Mouse (Mus musculus): Measurements from ENCODE around the gene Rprd1b.
"Not testable (repeated sequence)": the region's sequence is repeated elsewhere in the genome, so short reads cannot be mapped to it uniquely, and the experiment has no call there.

Rprd1b gene

DNA sequence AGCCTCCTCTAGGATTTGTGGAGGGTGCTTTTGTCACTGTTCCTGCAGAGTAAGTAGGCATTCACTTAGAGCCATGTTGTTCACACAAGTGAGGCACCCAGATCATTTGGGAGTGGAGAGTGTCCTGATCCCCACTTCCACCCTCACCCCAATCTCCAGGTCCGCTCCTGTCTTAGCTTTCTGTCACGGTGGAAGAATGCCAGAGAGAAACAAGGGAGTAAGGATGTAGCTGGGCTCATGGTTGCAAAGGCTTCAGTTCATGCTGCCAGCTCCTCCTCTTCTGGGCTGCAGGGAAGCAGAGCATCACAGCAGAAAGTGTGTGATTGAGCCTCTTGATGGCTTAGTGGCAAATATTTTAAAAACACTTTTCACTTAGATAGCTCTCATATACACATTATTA, 12.1 kb downstream of the Rprd1b start:
- DNase-seq (ENCODE audit: low spot score in 2 of 2), result no peak

DNA sequence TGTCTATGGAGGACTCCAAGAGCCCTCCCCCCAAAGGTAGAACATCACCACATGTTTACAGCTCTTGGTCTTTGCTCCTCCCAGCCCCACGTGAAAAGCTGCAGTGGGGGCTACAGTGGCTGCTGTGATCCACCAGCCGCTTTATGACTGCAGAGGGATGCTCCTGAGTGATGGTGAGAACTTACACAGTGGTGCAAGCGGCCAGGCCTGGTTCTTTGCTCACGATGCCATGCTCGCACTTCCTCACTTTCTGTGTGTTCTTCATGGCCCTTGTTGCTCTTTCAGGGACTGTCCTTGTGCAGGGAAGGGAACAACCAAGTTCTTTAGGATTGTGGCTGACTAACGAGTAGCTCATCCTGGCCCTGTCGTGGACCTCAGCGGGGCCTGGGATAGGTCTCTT, 15.2 kb downstream of the Rprd1b start:
- DNase-seq (ENCODE audit: low spot score in 2 of 2), result no peak

DNA sequence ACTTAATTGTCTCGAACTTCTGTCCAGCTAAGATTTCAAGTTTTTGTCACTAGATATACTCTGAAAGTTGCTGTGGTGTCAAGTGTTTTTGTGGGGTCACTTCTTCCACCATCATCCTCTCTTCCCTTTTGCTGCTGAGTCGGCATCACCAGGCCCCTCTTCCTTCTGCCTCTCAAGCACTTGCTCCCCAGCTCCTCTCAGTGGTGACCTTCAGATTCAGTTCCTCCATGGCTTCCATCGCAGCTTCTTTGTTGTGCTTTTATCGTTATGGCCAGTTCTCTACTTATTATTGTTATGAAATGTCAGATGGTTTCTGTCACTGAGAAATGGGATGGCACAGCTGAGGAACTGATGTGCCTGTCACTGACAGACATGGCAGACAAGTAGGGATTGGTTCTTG, 17.9 kb downstream of the Rprd1b start:
- DNase-seq (ENCODE audit: low spot score in 2 of 2), result no peak

DNA sequence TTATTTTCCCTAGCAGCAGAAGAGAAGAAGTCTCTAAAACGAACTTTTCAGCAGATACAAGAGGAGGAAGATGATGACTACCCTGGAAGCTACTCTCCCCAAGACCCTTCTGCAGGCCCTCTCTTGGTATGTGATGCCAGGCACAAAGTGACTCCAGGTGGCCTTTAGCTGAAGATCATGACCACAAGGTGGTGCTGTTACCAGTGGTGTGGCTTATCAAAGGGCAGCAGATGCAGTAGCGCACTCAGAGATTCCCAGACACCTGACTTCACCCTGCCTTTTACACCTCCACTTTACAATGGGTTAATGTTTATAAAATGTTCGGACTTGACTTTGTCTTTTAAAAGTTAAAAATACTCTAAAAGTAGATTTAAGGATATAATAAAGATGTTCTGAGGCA, 19.6 kb downstream of the Rprd1b start:
- peak in 1 of 2 experiments; percentile 28 for DNase-seq (ENCODE audit: low spot score in 2 of 2)

DNA sequence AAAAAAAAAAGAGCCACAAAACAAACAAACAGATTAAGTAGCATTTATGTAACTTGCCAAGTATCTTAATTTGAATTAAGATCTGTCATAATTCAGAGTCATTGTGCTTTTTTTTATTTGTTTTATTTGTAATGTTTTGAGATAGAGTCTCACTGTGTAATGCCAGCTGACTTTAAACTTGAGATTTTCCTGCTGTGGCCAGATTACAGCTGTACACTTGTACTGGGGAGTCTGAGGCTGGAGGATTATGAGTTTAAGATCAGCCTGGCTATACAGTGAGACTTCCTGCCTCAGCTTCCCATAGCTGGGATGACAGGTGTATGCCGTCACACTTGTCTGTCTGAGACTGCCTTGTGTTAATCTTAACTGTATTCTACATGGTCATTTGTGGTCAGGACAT, 20.4 kb downstream of the Rprd1b start:
- no peak for DNase-seq (ENCODE audit: low spot score in 2 of 2)

DNA sequence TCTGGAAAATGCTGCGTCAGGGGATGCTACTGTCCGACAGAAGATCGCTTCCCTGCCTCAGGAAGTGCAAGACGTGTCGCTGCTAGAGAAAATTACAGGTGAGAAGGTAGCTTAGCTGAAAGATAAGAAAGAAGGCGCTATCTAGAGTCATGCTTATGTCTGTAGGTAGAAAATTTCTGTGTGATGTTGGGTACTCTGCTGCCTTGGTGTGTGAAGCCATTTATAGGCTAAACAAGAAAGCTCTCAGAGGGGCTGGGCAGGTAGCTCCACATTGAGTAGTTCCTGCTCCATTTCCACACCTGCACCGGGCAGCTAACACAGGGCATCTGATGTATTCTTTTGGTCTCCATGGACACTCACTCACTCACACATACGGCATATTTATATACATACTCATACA, 21.8 kb downstream of the Rprd1b start:
- DNase-seq (ENCODE audit: low spot score in 2 of 2), result no peak

DNA sequence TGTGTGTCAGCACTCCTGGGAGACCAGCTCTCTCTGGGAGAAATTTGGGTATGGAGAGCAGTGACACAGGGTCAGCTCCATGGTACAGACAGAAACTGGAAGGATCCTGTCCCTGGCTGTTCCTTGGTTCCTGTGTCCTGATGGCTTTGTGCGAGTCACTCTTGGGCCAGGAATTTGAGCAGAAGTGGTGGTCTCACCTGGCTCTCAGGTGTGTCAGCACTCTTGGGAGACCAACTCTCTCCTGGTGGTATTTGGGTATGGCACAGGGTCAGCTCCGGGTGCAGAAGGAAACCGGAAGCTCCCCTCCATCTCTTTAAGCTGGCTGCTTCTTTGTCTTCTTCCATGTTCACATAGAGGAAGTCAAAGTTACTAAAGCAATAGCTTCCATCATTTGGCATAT, 26.3 kb downstream of the Rprd1b start:
- no peak for DNase-seq (ENCODE audit: low spot score in 2 of 2)

DNA sequence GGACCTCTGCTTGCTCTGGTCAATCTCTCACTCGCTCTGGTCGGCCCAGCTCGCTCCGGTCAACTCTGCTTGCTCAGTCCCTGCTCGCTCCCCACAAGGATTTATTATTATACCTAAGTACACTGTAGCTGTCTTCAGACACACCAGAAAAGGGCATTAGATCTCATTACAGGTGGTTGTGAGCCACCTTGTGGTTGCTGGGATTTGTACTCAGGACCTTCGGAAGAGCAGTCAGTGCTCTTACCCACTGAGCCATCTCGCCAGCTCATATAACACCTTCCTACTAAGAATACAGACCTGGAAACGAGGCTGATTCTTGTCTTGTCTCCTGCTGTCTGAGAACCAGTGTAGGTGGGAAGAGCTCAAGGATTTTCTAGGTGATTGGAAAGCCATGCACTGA, 27.1 kb downstream of the Rprd1b start:
- DNase-seq (ENCODE audit: low spot score in 2 of 2), result not testable (repeated sequence)

DNA sequence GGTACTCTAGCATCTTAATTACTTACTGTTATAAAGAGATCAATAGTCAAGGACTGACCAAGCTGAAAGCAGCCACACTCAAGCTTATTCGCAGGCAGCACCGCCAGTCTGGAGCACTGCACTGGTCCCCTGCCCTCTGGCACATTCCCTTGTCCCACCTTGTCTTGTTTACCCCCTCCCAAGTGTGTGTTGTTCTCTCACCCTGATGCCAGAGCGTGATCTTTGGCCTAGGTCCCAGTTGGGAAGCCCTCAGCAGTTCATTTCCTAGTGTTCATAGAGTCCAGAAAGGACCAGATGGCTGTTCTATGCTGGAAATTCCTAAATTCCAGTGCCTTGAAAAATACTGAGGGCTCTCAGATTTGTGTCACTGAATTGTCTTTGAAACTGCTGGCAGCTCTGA, 28.7 kb downstream of the Rprd1b start:
- DNase-seq (ENCODE audit: low spot score in 2 of 2), result no peak

DNA sequence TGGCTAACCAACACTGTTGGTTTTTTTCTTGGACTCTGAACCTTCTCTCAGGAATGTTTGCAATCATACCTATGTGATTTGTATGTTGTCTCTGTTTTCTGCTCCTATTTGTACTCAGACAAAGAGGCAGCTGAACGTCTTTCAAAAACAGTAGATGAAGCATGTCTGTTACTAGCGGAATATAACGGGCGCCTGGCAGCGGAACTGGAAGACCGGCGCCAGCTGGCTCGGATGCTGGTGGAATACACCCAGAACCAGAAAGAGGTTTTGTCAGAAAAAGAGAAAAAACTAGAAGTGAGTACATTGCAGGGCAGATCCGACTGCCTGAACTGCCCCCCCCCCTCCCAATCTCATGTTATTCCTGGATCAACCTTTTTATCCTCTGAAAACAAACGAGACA, 30.2 kb downstream of the Rprd1b start:
- no peak for DNase-seq (ENCODE audit: low spot score in 2 of 2)

DNA sequence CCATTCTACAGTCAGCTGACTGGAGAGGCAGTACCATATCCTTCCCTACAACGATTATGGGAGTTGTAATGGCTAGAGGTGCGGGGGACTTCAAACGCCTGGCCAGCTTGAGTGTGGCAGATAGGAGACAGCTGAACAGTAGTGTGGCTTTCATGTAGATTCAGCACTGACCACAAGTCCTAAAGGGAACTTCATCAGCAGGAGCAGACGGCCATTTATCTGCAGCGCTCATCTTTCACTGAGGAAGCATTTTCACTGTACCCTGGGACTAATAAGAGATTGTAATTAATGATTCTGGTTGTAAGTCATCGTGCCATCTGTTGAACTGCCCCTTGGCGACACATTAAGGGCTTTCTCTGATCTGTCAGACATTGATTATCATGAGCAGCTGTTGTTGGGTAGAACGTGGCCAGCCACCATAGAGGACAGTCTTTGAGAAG, 31.4 kb downstream of the Rprd1b start:
- no peak for DNase-seq (ENCODE audit: low spot score in 2 of 2)

DNA sequence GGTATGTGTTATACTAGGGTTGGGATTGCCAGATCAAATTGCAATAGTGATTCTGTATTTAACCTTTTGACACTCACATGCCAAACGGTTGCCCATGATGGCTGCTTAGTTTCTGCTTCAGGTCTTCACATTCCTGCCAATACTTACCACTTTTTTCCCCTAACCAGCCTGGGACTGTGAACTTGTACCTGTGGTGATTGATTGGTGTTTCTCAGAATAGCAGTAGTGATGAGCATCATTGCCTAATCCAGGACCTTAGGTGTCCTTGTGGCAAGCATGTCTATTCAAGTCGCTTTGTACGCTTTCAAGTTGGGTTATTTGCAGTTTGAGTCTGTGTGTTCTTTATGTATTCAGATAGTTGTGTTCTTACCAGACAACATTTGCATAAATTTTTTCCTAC, 34.7 kb downstream of the Rprd1b start:
- no peak for DNase-seq (ENCODE audit: low spot score in 2 of 2)

DNA sequence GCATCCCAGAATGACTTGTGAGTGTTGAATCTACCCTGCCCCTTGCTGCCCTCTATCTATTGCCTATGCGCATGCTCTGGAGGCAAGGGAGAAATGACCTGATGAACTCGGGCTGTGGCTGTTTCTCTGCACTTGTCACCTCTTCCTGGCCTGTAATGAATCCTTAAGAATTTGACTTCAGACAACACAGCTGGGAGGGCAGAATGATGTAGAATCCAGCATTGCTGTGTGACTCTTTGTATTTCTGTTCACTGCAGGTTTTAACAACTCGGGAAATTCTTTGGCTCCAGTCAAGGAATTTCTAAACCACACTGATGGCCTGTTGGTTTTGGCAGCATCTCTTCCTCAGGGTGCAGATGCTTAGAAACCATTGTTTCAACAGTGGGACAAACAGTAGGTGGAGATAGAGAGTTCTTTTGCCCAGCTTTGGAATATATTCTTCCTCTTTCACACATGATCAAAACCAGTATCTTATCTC, 36.3 kb downstream of the Rprd1b start:
- no peak for DNase-seq (ENCODE audit: low spot score in 2 of 2)

DNA sequence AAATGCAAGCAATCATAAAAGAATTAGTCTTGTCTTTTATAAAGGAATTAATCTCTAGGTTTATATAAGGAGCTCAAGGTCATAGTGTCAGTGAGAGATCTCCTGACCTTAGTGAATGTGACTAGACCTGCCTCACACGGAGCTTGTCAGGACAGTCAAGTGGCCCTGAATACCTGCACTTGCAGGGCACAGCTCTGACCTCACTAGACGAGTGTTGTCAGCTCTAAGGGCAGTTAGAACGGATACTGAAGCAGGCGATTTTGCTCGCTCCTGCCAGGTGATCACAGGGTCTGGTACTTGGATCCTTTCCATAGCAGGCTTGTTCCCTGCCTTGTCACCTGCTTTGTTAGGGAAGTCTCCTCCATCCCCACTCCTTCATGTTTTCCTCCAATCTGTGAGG, 36.8 kb downstream of the Rprd1b start:
- no peak for DNase-seq (ENCODE audit: low spot score in 2 of 2)

DNA sequence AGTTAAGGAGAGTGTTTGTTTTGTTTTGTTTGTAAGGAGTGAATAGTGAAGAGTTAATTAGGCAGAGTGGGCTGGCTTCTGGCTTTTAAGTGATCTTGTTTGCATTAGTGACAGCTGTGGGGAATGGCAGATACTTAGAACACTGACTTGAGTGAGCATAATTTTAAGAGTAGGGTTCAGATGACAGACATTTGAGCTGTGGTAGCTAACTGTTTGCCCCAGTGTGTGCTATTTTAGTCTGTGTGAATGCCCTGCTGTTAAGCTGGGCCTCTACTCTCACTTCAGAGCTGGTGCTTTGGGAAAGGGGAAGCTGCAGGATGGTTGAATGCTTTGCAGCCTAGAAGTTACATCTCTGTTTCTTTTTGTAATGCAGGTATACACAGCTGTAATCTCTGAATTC, 38.2 kb downstream of the Rprd1b start:
- DNase-seq (ENCODE audit: low spot score in 2 of 2), result no peak

DNA sequence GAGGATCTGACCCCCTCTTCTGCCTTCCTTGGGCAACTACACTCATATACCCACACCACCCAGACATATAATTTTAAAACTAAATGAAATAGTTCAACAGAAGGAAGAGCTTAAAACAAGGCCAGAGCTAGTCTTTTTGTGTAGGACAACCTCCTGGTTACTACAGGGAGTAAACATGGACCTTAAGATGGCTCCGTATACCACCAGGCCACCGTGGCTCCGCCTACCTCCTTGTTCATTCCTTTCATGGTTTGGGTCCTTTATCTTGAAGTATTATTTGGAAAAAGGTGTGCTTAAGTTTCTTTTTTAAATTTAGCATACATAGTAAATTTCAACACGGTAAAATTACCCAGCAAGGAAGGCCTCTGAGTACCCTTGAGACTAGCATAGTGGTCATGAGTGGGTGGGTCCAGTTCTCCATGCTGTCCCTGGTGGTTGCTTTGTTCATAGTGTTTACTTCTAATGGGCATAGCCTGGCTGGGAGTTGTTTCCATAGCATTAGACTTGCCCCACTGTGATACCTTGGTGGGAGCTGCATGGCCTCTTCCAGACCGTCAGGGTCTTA, 39.0 kb downstream of the Rprd1b start:
- no peak for DNase-seq (ENCODE audit: low spot score in 2 of 2)

DNA sequence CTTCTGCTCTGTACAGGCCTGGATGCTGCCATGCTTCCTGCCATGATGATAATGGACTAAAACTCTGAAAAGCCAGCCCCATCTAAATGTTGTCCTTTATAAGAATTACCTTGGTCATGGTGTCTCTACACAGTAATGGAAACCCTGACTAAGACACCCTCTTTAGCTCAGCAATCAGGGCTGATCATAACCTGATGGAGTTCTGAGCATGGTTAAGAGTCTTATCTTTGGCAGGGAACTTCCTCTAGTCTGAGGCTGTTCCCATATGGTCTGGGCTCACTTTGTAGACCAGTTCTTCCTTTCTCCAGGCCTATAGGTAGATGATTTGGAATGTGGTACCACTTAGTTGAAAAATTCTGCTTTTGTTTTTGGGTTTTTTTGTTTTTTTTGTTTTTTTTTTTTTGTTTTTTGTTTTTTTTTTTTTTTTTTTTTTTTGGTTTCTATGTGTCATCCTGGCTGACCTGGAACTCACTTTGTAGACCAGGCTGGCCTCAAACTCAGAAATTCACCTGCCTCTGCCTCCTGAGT, 40.2 kb downstream of the Rprd1b start:
- DNase-seq (ENCODE audit: low spot score in 2 of 2), result no peak

DNA sequence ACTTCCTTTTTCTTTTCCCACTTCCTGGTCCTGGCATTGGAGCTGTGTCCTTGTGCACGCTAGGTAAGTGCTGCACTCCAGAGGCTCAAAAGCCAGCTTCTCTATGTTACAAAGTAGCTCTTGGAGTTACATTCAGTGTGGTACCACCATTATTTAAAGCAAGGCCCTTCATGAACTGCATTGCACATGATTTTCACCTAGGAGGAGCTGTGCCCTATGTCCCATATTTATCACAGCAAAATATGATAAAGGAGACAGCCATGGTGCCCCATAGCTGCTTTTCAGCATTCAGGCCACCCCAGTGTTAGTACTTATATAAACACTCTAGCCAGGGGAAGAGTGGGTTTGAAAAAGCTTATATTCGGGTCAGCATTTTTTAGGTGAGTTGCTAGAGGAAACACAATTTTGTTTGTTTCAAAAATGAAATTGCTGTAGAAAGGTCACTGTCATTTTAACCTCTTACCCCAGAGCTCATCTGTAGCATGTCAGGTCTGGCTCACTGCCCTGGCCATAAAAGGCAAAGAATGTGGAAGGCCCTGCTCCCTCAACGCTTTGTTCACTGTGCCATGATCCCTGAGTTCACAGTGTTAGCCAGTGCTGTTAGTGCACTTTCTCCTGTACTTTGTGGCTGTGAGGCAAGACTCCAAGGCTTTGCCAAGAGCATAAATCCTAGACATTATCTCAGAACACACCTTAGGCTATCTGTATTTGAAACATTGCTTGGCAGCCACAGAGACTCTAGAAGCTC, 42.8 kb downstream of the Rprd1b start:
- DNase-seq (ENCODE audit: low spot score in 2 of 2), result no peak

DNA sequence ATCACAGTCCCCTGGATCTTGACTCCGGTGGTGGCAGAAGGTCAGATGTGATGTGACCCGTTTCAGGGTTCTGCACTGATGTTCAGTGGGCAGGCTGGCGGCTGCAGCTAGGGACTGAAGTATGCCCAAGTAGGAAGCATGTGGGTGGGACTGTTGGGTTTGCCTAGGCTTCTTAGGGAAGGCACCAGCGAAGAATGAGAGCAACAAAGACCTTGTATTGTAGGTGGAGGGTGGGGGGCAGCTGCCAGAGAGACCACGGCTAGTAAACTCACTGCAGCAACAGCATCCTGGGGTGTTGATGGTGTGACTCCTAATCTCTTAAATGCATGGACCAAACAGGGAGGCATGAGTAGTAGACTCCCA, 43.3 kb downstream of the Rprd1b start:
- DNase-seq (ENCODE audit: low spot score in 2 of 2), result no peak

DNA sequence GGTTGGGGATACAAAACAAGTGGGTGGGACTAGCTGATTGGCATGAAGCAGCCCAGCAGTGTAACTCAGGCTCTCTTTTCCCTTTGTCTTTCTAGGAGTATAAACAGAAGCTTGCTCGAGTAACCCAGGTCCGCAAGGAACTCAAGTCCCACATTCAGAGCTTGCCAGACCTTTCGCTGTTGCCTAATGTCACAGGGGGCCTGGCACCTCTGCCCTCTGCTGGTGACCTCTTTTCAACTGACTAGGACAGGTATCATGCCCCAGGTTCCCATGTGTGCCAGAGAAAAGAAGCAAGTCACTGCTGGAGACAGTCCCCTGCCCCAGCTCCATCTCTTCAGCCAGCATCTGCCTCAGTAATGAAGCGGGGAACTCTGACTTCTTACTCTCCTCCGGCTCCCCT, 46.5 kb downstream of the Rprd1b start:
- DNase-seq (ENCODE audit: low spot score in 2 of 2), result no peak

DNA sequence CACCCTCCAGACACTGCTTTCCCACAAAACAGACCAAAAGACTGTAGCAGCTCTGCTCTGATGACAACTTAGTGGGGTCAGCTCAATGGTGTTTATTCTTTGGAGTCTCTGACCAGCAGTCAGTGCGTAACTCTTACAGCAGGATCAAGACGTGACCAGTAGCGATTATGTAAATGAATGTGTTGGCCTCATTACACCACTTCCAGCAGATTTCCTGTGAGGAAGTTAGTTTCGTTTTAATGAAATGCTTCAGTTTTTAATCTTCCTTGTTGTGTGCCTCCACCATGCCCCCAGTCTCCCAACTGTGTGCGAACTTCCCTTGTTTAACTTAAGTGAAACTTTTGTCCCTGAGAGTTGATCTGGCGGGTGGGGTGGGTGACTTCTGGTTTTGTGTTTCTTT, 48.4 kb downstream of the Rprd1b start:
- DNase-seq (ENCODE audit: low spot score in 2 of 2), result no peak

DNA sequence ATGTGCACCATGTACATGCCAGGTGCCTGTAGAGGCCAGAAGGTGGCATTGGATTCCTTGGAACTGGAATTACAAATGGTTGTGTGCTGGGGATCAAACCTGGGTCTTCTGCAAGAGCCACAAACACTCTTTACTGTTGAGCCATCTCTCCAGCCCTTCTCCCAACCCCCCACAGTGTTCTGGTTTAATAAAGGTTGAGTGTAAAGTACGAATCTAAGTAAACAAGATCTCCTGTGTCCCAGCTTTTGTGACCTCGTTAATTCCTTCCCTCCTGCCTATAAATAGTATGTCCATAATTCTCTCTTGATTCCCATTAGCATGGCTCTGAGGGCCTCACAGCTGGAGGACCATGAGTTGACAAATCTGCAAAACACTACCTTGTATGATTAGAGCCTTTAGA, 49.7 kb downstream of the Rprd1b start:
- no peak for DNase-seq (ENCODE audit: low spot score in 2 of 2)

DNA sequence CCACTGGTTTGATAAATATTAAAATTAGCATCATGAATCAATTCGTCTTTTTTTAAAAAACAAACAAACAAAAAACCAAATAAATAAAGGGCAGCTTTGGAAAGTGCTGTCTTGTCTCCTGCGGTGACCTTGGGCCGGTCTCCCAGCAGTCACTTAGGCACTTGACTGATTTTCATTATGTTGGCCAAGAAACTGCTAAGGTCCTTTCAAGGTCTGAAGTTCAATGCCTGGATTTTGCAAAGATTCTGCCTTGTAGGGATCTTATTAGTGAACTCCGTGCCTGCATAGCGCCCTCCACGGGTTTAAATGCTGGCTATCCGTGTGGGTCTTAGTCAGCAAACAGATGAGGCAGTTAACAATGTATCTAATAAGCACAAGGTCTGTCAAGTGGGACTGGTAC, 50.7 kb downstream of the Rprd1b start:
- DNase-seq (ENCODE audit: low spot score in 2 of 2), result no peak

Data from frontal cortex, postnatal 14 days (tissue).